Mouse (Mus musculus): ENCODE results near the gene Hhat. TPM values are rescaled to one million over a fixed set of nuclear protein-coding genes. Genes with fewer than 3 reads are reported as not detected.

The Hhat gene
- total and polyA plus RNA-seq, 3 experiments, result 0.39 to 1.0 TPM; not detected in 1

- TF ChIP-seq POLR2AphosphoS2 (IDR thresholded peaks at IDR 0.05; ENCODE audit: low read length) (no peak), POLR2A (IDR thresholded peaks at IDR 0.05; ENCODE audit: control insufficient read depth in 1 of 2, insufficient read depth in 1 of 2, low read depth in 1 of 2, low read length in 2 of 2, poor library complexity in 1 of 2) (no peak), MAZ (IDR thresholded peaks at IDR 0.05; ENCODE audit: low read depth, low read length) (no peak), NELFE (IDR thresholded peaks at IDR 0.05; ENCODE audit: low read depth, low read length) (no peak), SIN3A (IDR thresholded peaks at IDR 0.05; ENCODE audit: low read length) (no peak), UBTF (IDR thresholded peaks at IDR 0.05; ENCODE audit: borderline replicate concordance, insufficient read depth, low read depth, low read length) (no peak), GABPA (IDR thresholded peaks at IDR 0.05; ENCODE audit: low read depth, low read length) (no peak), CHD1 (IDR thresholded peaks at IDR 0.05; ENCODE audit: low read depth, low read length) (no peak), BHLHE40 (IDR thresholded peaks at IDR 0.05; ENCODE audit: borderline replicate concordance, low read depth, low read length) (no peak), HCFC1 (IDR thresholded peaks at IDR 0.05; ENCODE audit: low read depth, low read length) (no peak), ZNF384 (IDR thresholded peaks at IDR 0.05; ENCODE audit: low read depth, low read length) (no peak), CHD2 (IDR thresholded peaks at IDR 0.05; ENCODE audit: low read length) (no peak), MEF2A (IDR thresholded peaks at IDR 0.05; ENCODE audit: extremely low read depth, insufficient replicate concordance, low read depth, low read length, poor library complexity, severe bottlenecking) (no peak), RCOR1 (IDR thresholded peaks at IDR 0.05; ENCODE audit: low read depth, low read length) (no peak)
- Histone ChIP-seq H3K36me3 (ENCODE audit: control insufficient read depth in 1 of 2, insufficient read depth in 2 of 2, low read length in 2 of 2) (no peaks in the 10 kb centered on the region), H3K9ac (ENCODE audit: control insufficient read depth, low read depth, low read length, poor library complexity, severe bottlenecking) (no peak overlapping the region), H3K9me3 (replicated peaks; ENCODE audit: insufficient read depth, low read length) (no peaks in the 10 kb centered on the region), H3K79me2 (ENCODE audit: control insufficient read depth, insufficient read depth, low read length, poor library complexity) (no peaks in the 10 kb centered on the region), H3K4me1 (ENCODE audit: control insufficient read depth in 1 of 2, insufficient read depth in 2 of 2, low read length in 2 of 2) (no peaks in the 10 kb centered on the region), H3K4me3 (ENCODE audit: control insufficient read depth in 1 of 2, insufficient read depth in 1 of 2, low read depth in 2 of 2, low read length in 2 of 2) (no peak overlapping the region), H3K27ac (ENCODE audit: control insufficient read depth, low read depth, low read length) (no peak overlapping the region), H3K27me3 (ENCODE audit: control insufficient read depth in 1 of 2, insufficient read depth in 2 of 2, low read length in 2 of 2) (no peaks in the 10 kb centered on the region; a peak in 2 of 4 replicates)
- no peak for DNase-seq (ENCODE audit: low read depth, low spot score)
Measured at GRCm38 (mm10) chr1:192606876-192607275, 164.1 kb downstream of the Hhat start.

GRCm38 (mm10) chr1:192604413-192604812 is 166.6 kb downstream of the Hhat start:
- Histone ChIP-seq H3K36me3 (ENCODE audit: control insufficient read depth in 1 of 2, insufficient read depth in 2 of 2, low read length in 2 of 2) (no peaks in the 10 kb centered on the region), H3K79me2 (ENCODE audit: control insufficient read depth, insufficient read depth, low read length, poor library complexity) (no peaks in the 10 kb centered on the region), H3K9me3 (replicated peaks; ENCODE audit: insufficient read depth, low read length) (no peaks in the 10 kb centered on the region), H3K9ac (ENCODE audit: control insufficient read depth, low read depth, low read length, poor library complexity, severe bottlenecking) (no peak overlapping the region), H3K4me3 (ENCODE audit: control insufficient read depth in 1 of 2, insufficient read depth in 1 of 2, low read depth in 2 of 2, low read length in 2 of 2) (no peak overlapping the region), H3K4me1 (ENCODE audit: control insufficient read depth in 1 of 2, insufficient read depth in 2 of 2, low read length in 2 of 2) (no peaks in the 10 kb centered on the region), H3K27ac (ENCODE audit: control insufficient read depth, low read depth, low read length) (no peak overlapping the region), H3K27me3 (ENCODE audit: control insufficient read depth in 1 of 2, insufficient read depth in 2 of 2, low read length in 2 of 2) (peaks cover 0 to 5% of the 10 kb centered on the region in 2 experiments; a peak in 2 of 4 replicates)
- TF ChIP-seq JUND (IDR thresholded peaks at IDR 0.05; ENCODE audit: low read depth, low read length) (no peak), USF2 (IDR thresholded peaks at IDR 0.05; ENCODE audit: borderline replicate concordance in 1 of 2, insufficient read depth in 1 of 2, low read depth in 1 of 2, low read length in 2 of 2) (no peak), ELF1 (IDR thresholded peaks at IDR 0.05; ENCODE audit: low read depth, low read length) (no peak), KAT2A (conservative IDR thresholded peaks at IDR 0.05; ENCODE audit: low read depth, low read length) (no peak), CTCF (IDR thresholded peaks at IDR 0.05 in 2 of 3, conservative IDR thresholded peaks at IDR 0.05 in 1 of 3; ENCODE audit: control insufficient read depth in 1 of 3, insufficient read depth in 1 of 3, low read depth in 2 of 3, low read length in 3 of 3, poor library complexity in 1 of 3, severe bottlenecking in 1 of 3) (no peak), ZNF384 (IDR thresholded peaks at IDR 0.05; ENCODE audit: low read depth, low read length) (no peak), GATA1 (IDR thresholded peaks at IDR 0.05; ENCODE audit: low read depth, low read length) (no peak), NRF1 (IDR thresholded peaks at IDR 0.05; ENCODE audit: insufficient read depth, low read depth, low read length, poor library complexity, severe bottlenecking) (no peak), TCF12 (IDR thresholded peaks at IDR 0.05; ENCODE audit: low read depth, low read length) (no peak), MYB (IDR thresholded peaks at IDR 0.05; ENCODE audit: low read depth, low read length) (no peak), MEF2A (IDR thresholded peaks at IDR 0.05; ENCODE audit: extremely low read depth, insufficient replicate concordance, low read depth, low read length, poor library complexity, severe bottlenecking) (no peak), USF1 (IDR thresholded peaks at IDR 0.05; ENCODE audit: low read depth, low read length) (no peak), MAX (IDR thresholded peaks at IDR 0.05; ENCODE audit: low read length) (no peak), RAD21 (IDR thresholded peaks at IDR 0.05; ENCODE audit: low read depth, low read length) (no peak), POLR2A (IDR thresholded peaks at IDR 0.05; ENCODE audit: control insufficient read depth in 1 of 2, insufficient read depth in 1 of 2, low read depth in 1 of 2, low read length in 2 of 2, poor library complexity in 1 of 2) (no peak), NELFE (IDR thresholded peaks at IDR 0.05; ENCODE audit: low read depth, low read length) (no peak), CHD2 (IDR thresholded peaks at IDR 0.05; ENCODE audit: low read length) (no peak), TBP (IDR thresholded peaks at IDR 0.05; ENCODE audit: low read depth, low read length) (no peak)
- no peak for DNase-seq (ENCODE audit: low read depth, low spot score)

Measured in MEL (cell line).